Mouse (Mus musculus) cortical plate, adult 2 months (tissue): ENCODE results near the gene Smyd1.

Experiments used
- CTCF ChIP-seq: fragments of 200-500 bp; IDR thresholded peaks from 2 replicates; pipeline ENCODE4 v1.5.1; 2011; ENCODE audit warnings: mild to moderate bottlenecking, control low read depth, low read length; ENCODE audit not compliant: insufficient read depth; ENCODE audit errors: extremely low read depth
- POLR2A ChIP-seq: fragments of 200-500 bp; IDR thresholded peaks from 2 replicates; pipeline ENCODE4 v1.6.1; 2011; ENCODE audit warnings: mild to moderate bottlenecking, low read length, control low read depth; ENCODE audit not compliant: insufficient read depth; ENCODE audit errors: extremely low read depth

GRCm38 (mm10) chr6:71184941-71185604 lies 137.0 kb downstream of the Smyd1 start:
- TF ChIP-seq CTCF (no peak), POLR2A (no peak)
